Mouse (Mus musculus): ENCODE measurements around the gene Naxd. TPM values are rescaled to one million over a fixed set of nuclear protein-coding genes. Genes with fewer than 3 reads are reported as not detected.

Gene Naxd
- polyA plus RNA-seq, 2 experiments, result 112 to 117 TPM

DNA sequence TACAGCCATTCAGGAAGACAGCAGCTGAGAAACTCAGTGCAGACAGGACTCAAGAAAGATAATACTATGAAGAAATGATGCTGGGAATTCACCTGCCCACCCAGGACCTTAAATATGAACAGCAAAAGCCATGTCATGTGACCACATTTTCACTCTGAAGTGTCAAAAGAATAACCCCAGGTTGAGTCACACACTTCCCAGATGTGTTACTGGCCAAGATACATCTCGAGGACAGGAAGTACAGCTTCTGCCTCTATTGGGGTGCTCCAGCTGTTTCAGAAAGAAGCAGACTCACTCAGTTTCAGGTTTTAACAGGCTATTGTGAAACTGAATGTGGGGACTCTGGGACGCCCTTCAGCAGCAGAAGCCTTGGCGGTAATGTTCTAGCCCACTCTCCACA lies 44.7 kb upstream of the Naxd start:
- Histone ChIP-seq H3K4me3 (replicated peaks; ENCODE audit: low read length) (no peak overlapping the region), H3K27ac (replicated peaks; ENCODE audit: low read depth, low read length) (no peak overlapping the region), H3K9ac (ENCODE audit: low read depth, low read length, severe bottlenecking) (no peak overlapping the region), H3K4me1 (ENCODE audit: control insufficient read depth, insufficient read depth, low read length) (no peaks in the 10 kb centered on the region), H3K36me3 (ENCODE audit: control insufficient read depth, insufficient read depth, low read length) (peaks cover 11% of the 10 kb centered on the region), H3K9me3 (ENCODE audit: control insufficient read depth, low read length) (no peaks in the 10 kb centered on the region), H3K27me3 (ENCODE audit: control insufficient read depth, insufficient read depth, low read length) (no peaks in the 10 kb centered on the region), H3K4me2 (replicated peaks; ENCODE audit: low read depth, low read length, severe bottlenecking) (no peak overlapping the region)
- 64% methylated on average over 3 of the region's 3 CpGs for WGBS
- no peak for ATAC-seq (ENCODE audit: low FRiP score, low read depth)
- no peak for TF ChIP-seq POLR2A (IDR thresholded peaks at IDR 0.05; ENCODE audit: borderline replicate concordance, extremely low read depth, insufficient read depth, insufficient read length)
- DNase-seq (ENCODE audit: low spot score), result no peak

DNA sequence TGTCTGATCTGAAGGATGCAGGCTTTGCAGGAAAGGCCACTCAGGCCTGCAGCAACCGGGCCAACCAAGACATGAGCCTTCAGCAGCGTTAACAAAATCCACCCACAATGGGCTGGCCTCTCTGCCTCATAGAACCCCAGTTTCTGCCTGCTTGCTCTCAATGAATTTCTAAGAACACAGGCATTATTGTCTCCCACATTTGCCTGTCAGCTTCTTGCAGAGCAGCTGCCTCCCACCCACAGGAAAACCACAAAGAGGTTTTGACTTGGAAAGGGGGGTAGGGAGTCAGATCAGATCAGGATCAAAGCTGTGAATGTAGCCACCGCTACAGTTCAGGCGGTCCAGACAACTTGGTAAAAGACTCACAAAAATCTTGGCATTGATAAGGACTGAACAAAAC lies 44.3 kb upstream of the Naxd start:
- H3K27me3 ChIP-seq (ENCODE audit: control insufficient read depth, insufficient read depth, low read length), result no peaks in the 10 kb centered on the region
- H3K4me3 ChIP-seq (replicated peaks; ENCODE audit: low read length), result no peak overlapping the region
- 52% methylated on average over 4 of the region's 4 CpGs for WGBS
- H3K9ac ChIP-seq (ENCODE audit: low read depth, low read length, severe bottlenecking), result no peak overlapping the region
- H3K27ac ChIP-seq (replicated peaks; ENCODE audit: low read depth, low read length), result no peak overlapping the region
- H3K4me1 ChIP-seq (ENCODE audit: control insufficient read depth, insufficient read depth, low read length), result no peaks in the 10 kb centered on the region
- DNase-seq (ENCODE audit: low spot score), result no peak
- no peak overlapping the region for H3K4me2 ChIP-seq (replicated peaks; ENCODE audit: low read depth, low read length, severe bottlenecking)
- TF ChIP-seq POLR2A (IDR thresholded peaks at IDR 0.05; ENCODE audit: borderline replicate concordance, extremely low read depth, insufficient read depth, insufficient read length), result no peak
- peaks cover 8% of the 10 kb centered on the region for H3K36me3 ChIP-seq (ENCODE audit: control insufficient read depth, insufficient read depth, low read length)
- H3K9me3 ChIP-seq (ENCODE audit: control insufficient read depth, low read length), result no peaks in the 10 kb centered on the region
- no peak for ATAC-seq (ENCODE audit: low FRiP score, low read depth)

DNA sequence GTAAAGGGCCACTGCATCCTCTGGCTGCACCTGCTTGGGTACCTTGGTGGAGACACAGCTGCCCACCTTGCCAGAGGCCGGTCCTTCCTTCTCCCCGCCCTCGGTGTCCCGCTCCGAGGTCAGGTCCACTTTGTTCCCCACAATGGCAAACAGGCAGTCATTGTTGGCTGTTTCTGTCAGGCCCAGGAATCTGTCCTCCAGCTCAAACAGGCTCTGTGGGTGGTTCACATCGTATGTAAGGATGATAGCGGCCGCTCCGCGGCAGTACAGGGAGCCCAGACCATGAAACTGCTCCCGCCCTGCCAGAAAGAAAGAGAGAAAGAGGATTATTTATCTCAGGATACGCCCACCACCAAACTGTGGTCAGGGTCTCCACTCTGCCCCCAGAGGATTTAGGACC lies 43.1 kb upstream of the Naxd start:
- DNase-seq (ENCODE audit: low spot score) (no peak), ATAC-seq (ENCODE audit: low FRiP score, low read depth) (no peak)
- no peaks in the 10 kb centered on the region for H3K4me1 ChIP-seq (ENCODE audit: control insufficient read depth, insufficient read depth, low read length)
- no peak overlapping the region for H3K27ac ChIP-seq (replicated peaks; ENCODE audit: low read depth, low read length)
- H3K9ac ChIP-seq (ENCODE audit: low read depth, low read length, severe bottlenecking), result no peak overlapping the region
- whole genome bisulfite sequencing, result 82% methylated on average over 12 of the region's 12 CpGs
- no peak overlapping the region for H3K4me3 ChIP-seq (replicated peaks; ENCODE audit: low read length)
- TF ChIP-seq POLR2A (IDR thresholded peaks at IDR 0.05; ENCODE audit: borderline replicate concordance, extremely low read depth, insufficient read depth, insufficient read length), result no peak
- H3K4me2 ChIP-seq (replicated peaks; ENCODE audit: low read depth, low read length, severe bottlenecking), result no peak overlapping the region
- H3K36me3 ChIP-seq (ENCODE audit: control insufficient read depth, insufficient read depth, low read length), result no peaks in the 10 kb centered on the region
- no peaks in the 10 kb centered on the region for H3K9me3 ChIP-seq (ENCODE audit: control insufficient read depth, low read length)
- H3K27me3 ChIP-seq (ENCODE audit: control insufficient read depth, insufficient read depth, low read length), result no peaks in the 10 kb centered on the region

DNA sequence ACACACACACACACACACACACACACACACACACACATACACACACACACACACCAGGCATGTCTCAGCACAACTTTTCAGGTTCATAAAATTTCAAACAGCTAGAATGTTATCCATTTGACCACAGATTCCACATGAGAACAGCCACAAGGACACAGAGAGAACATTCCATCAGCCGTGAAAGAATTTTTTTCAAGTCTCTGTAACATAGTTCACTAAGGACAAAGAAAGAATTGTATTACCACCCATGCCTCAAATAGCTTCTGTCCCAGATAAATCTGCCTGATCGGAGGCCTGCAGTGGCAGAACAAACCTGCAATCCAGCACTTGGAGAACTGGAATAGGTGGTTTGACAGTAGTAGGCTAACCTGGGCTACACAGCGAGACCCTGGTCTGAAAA lies 40.0 kb upstream of the Naxd start:
- Histone ChIP-seq H3K9me3 (ENCODE audit: control insufficient read depth, low read length) (no peaks in the 10 kb centered on the region), H3K27me3 (ENCODE audit: control insufficient read depth, insufficient read depth, low read length) (no peaks in the 10 kb centered on the region), H3K27ac (replicated peaks; ENCODE audit: low read depth, low read length) (no peak overlapping the region), H3K4me2 (replicated peaks; ENCODE audit: low read depth, low read length, severe bottlenecking) (no peak overlapping the region), H3K4me1 (ENCODE audit: control insufficient read depth, insufficient read depth, low read length) (no peaks in the 10 kb centered on the region), H3K36me3 (ENCODE audit: control insufficient read depth, insufficient read depth, low read length) (no peaks in the 10 kb centered on the region), H3K9ac (ENCODE audit: low read depth, low read length, severe bottlenecking) (no peak overlapping the region), H3K4me3 (replicated peaks; ENCODE audit: low read length) (no peak overlapping the region)
- DNase-seq (ENCODE audit: low spot score) (no peak), ATAC-seq (ENCODE audit: low FRiP score, low read depth) (no peak)
- WGBS, result 63% methylated on average over 3 of the region's 3 CpGs
- TF ChIP-seq POLR2A (IDR thresholded peaks at IDR 0.05; ENCODE audit: borderline replicate concordance, extremely low read depth, insufficient read depth, insufficient read length), result no peak

DNA sequence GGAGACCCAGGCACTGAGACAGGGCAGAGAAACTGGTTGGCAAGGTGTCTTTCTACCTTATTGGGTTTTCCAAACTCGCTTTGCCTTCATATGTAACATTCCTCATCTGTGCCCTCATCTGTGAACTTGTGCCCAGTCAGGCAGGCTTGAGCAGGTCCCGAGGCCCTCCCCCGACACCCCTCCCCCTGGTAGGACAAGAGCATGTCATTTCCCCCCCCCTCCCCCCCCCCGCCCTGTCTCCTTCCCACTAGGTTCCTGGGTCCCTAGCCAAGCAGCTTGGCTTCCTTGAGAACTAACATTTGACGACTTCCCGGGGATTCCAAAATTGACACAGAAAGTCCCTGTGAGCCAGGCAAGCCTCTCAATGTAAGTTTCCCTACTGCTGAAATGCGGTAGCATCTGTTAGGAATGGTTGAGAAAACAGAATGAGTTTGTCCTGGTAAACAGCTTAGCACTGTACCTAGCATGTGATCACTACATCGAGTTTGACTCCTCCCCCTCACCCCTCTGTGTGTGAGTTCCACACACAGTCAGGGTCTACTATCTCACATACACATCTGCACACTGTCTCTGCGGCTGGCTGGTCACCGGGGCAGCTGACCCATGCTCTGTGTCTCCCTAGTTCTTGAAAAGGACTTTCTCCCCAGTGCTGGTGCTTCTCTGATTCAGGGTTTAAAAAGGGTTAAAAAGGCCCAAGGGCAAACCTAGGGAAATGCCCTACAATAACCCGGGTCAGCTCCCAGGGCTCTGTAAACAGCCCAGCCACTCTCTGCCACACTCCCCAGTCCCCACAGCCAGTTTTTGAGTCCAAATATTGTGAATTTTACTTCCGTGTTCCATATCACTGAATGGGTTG lies 39.1 kb upstream of the Naxd start:
- H3K4me3 ChIP-seq (replicated peaks; ENCODE audit: low read length), result no peak overlapping the region
- ATAC-seq (ENCODE audit: low FRiP score, low read depth) (no peak), DNase-seq (ENCODE audit: low spot score) (no peak)
- no peak overlapping the region for H3K9ac ChIP-seq (ENCODE audit: low read depth, low read length, severe bottlenecking)
- no peaks in the 10 kb centered on the region for H3K4me1 ChIP-seq (ENCODE audit: control insufficient read depth, insufficient read depth, low read length)
- H3K9me3 ChIP-seq (ENCODE audit: control insufficient read depth, low read length), result no peaks in the 10 kb centered on the region
- TF ChIP-seq POLR2A (IDR thresholded peaks at IDR 0.05; ENCODE audit: borderline replicate concordance, extremely low read depth, insufficient read depth, insufficient read length), result no peak
- no peak overlapping the region for H3K4me2 ChIP-seq (replicated peaks; ENCODE audit: low read depth, low read length, severe bottlenecking)
- 42% methylated on average over 11 of the region's 12 CpGs for WGBS
- H3K27me3 ChIP-seq (ENCODE audit: control insufficient read depth, insufficient read depth, low read length), result no peaks in the 10 kb centered on the region
- H3K36me3 ChIP-seq (ENCODE audit: control insufficient read depth, insufficient read depth, low read length), result no peaks in the 10 kb centered on the region
- no peak overlapping the region for H3K27ac ChIP-seq (replicated peaks; ENCODE audit: low read depth, low read length)
